Mouse (Mus musculus) kidney, embryonic 16.5 days (tissue): ENCODE results near the gene Lepr. TPM values are rescaled to one million over a fixed set of nuclear protein-coding genes. Genes with fewer than 3 reads are reported as not detected.

ENCODE experiments used
- ATAC-seq: fragments of 200-750 bp; cut with Nextera tagmentation; 2 replicates; pipeline ENCODE4 v1.8.0; 2017; ENCODE audit warnings: moderate TSS enrichment; ENCODE audit not compliant: low FRiP score, low TSS enrichment
- H3K27ac ChIP-seq: fragments of 300-500 bp; sonication (generic); 2 replicates; pipeline ENCODE4 v1.5.1; 2014; ENCODE audit warnings: low read length
- H3K27me3 ChIP-seq: fragments of 300-500 bp; sonication (generic); 2 replicates; pipeline ENCODE4 v1.6.1; 2014; ENCODE audit warnings: low read length, control low read depth, mixed read lengths; ENCODE audit not compliant: insufficient read depth
- H3K36me3 ChIP-seq: fragments of 300-500 bp; sonication (generic); 2 replicates; pipeline ENCODE4 v1.6.1; 2014; ENCODE audit warnings: low read length, control low read depth, mixed read lengths; ENCODE audit not compliant: insufficient read depth
- H3K4me1 ChIP-seq: fragments of 300-500 bp; sonication (generic); 2 replicates; pipeline ENCODE4 v1.6.1; 2014; ENCODE audit warnings: low read length, control low read depth, mixed read lengths; ENCODE audit not compliant: insufficient read depth
- H3K4me2 ChIP-seq: fragments of 300-500 bp; sonication (generic); replicated peaks from 2 replicates; pipeline ENCODE4 v1.6.1; 2014; ENCODE audit warnings: low read depth, low read length
- H3K4me3 ChIP-seq: fragments of 300-500 bp; sonication (generic); 2 replicates; pipeline ENCODE4 v1.5.1; 2014; ENCODE audit warnings: mild to moderate bottlenecking, low read length
- H3K9ac ChIP-seq: fragments of 300-500 bp; sonication (generic); replicated peaks from 2 replicates; pipeline ENCODE4 v1.6.1; 2014; ENCODE audit warnings: low read length
- H3K9me3 ChIP-seq: fragments of 300-500 bp; sonication (generic); 2 replicates; pipeline ENCODE4 v1.6.1; 2016; ENCODE audit warnings: low read length, control low read depth
- WGBS: fragments of 180-500 bp; shearing (Covaris S2); extraction: QIAGEN DNeasy Blood & Tissue Kit; methylation state at CpG from one replicate; pipeline ENCODE4 v1.1.7; 2014; 5-methylcytosine and 5-hydroxymethylcytosine counted together
- polyA plus RNA-seq: library from polyadenylated mRNA; unstranded; fragments of >200 nt; fragmentation: Nextera tagmentation; extraction: Ambion mirVana; gene quantifications from 2 replicates; pipeline ENCODE4 v1.2.1, GENCODE M21; 2015

The Lepr gene
- polyA plus RNA-seq = 5.5 TPM in 2 replicates

DNA sequence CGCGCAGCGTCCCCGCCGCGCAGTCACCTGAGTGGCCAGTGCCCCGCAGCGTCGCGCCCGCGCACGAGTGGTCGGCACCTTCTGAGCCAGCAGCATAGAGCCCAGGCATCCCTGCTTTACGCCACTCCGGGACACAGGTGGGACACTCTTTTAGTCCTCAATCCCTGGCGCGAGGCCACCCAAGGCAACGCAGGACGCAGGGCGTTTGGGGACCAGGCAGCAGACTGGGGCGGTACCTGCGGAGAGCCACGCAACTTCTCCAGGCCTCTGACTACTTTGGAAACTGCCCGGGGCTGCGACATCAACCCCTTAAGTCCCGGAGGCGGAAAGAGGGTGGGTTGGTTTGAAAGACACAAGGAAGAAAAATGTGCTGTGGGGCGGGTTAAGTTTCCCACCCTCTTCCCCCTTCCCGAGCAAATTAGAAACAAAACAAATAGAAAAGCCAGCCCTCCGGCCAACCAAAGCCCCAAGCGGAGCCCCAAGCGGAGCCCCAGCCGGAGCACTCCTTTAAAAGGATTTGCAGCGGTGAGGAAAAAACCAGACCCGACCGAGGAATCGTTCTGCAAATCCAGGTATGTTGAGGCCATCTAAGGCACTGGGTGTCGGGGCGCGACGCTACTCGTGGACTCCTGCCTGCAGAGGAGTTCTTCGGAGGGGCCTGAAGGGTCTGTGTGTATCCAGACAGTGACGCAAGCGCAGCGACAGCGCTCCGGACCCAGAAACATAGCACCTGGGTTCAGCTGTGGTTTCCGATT is at the start of gene Lepr:
Gene Lepr, plus strand, starts transcription at position 38 of the 755 bp plus-strand sequence.
- Histone ChIP-seq H3K36me3 (no peaks in the 10 kb centered on the region), H3K27ac (no peak within 1 kb of the TSS), H3K9me3 (no peaks in the 10 kb centered on the region), H3K4me2 (peak within 1 kb of the TSS; percentile 95), H3K4me3 (peak within 1 kb of the TSS; percentile 57), H3K27me3 (peaks cover 11% of the 10 kb centered on the region), H3K4me1 (peaks cover 5% of the 10 kb centered on the region; the same call in 1 of the 2 replicates), H3K9ac (peak within 1 kb of the TSS; percentile 64)
- peak; percentile 67; the same call in 1 of the 2 replicates for ATAC-seq
- under 1% methylated on average over 50 of the region's 50 CpGs for WGBS

DNA sequence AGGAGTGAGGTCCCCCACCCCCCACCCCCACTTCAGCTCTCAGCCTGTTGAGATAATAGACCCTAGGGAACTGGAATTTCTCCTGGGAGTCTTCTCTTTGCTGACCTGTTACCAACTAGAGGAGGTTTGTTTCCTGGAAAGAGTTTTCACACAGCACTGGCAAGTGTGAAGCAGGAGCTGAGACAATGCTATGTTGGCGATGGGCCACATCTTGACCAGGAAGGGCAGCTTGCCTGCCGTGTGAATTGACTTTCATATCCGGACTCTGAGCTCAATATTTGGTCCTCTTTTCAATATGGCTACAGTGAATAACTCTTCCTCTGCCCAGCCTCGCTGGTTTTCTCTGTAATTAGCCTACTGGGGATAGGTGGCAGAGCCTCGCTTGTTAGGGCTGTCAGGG is 48.0 kb upstream of the Lepr start:
- H3K4me3 ChIP-seq = no peak overlapping the region
- no peak for ATAC-seq
- H3K4me1 ChIP-seq = no peaks in the 10 kb centered on the region
- H3K9ac ChIP-seq = no peak overlapping the region
- WGBS = 68% methylated on average over 5 of the region's 5 CpGs
- no peak overlapping the region for H3K4me2 ChIP-seq
- H3K9me3 ChIP-seq = no peaks in the 10 kb centered on the region; the same call in 1 of the 2 replicates
- H3K27ac ChIP-seq = no peak overlapping the region
- H3K27me3 ChIP-seq = no peaks in the 10 kb centered on the region
- H3K36me3 ChIP-seq = no peaks in the 10 kb centered on the region

DNA sequence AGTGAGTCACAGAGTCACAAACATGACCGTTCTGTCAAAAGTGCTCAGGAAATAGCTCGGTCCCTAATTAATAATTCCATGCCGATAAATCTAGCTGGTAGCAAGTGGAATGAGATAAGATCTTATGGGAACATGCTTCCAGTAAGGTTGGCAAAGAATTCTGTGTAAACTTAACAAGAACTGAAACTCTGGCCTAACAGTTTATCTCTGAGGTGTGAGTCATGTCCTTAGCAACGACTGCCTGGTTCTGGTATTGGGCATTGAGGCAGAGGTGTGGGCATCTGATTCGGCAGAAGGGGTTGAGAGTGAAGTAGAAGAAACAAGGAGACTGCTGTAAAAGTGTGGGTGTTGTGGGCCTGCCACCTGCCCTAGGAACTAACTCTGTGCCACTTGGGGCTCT is 47.4 kb upstream of the Lepr start:
- no peak overlapping the region for H3K27ac ChIP-seq
- H3K4me3 ChIP-seq = no peak overlapping the region
- no peak overlapping the region for H3K9ac ChIP-seq
- no peak overlapping the region for H3K4me2 ChIP-seq
- no peak for ATAC-seq
- no peaks in the 10 kb centered on the region for H3K36me3 ChIP-seq
- no peaks in the 10 kb centered on the region; the same call in 1 of the 2 replicates for H3K9me3 ChIP-seq
- 70% methylated on average over 5 of the region's 5 CpGs for WGBS
- no peaks in the 10 kb centered on the region for H3K4me1 ChIP-seq
- H3K27me3 ChIP-seq = no peaks in the 10 kb centered on the region

DNA sequence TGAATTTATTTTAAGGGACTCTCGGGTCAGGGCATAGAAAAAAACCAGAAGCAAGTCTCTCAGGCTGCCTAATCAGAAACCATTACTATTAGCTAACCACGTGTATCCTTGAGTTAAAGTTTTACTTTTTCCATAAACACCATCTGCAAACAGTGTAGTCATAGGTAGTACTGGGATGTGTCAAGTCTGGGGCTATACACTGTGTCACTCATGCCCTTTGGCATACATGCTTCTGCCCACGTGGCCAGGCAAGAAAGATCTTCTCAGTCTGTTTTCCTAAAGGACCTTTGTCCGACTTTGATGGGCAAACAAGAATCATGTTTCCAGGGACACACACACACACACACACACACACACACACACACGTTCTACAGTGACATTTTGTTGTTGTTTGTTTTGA is 42.4 kb upstream of the Lepr start:
- Histone ChIP-seq H3K4me2 (no peak overlapping the region), H3K27ac (no peak overlapping the region), H3K4me1 (no peaks in the 10 kb centered on the region), H3K36me3 (no peaks in the 10 kb centered on the region), H3K9ac (no peak overlapping the region), H3K9me3 (no peaks in the 10 kb centered on the region), H3K27me3 (no peaks in the 10 kb centered on the region), H3K4me3 (no peak overlapping the region)
- no peak for ATAC-seq
- WGBS = 59% methylated on average over 5 of the region's 5 CpGs

DNA sequence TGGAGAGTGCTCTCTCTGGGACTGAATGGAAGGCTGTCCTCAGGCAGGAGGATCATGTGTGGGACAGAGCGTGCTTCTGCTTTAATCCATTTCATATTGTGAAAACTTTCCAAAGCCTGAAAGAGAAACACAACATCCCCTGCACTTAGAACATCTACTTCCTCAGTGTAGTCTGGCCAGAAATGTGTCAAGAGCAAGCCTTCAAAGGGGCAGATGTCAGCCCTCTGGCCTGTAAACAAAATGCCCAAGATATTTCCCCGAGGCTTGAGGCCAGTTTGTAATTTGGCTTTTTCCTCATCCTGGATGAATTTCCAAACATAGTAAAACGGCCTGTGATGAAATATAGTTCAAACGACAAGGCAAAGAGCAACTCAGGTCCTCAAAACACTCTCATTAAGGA is 41.5 kb upstream of the Lepr start:
- Histone ChIP-seq H3K27ac (no peak overlapping the region), H3K9ac (no peak overlapping the region), H3K4me2 (no peak overlapping the region), H3K4me1 (no peaks in the 10 kb centered on the region), H3K4me3 (no peak overlapping the region), H3K27me3 (no peaks in the 10 kb centered on the region), H3K36me3 (no peaks in the 10 kb centered on the region), H3K9me3 (no peaks in the 10 kb centered on the region)
- ATAC-seq = peak; percentile 46; the same call in 1 of the 2 replicates
- WGBS = 46% methylated on average over 4 of the region's 4 CpGs

DNA sequence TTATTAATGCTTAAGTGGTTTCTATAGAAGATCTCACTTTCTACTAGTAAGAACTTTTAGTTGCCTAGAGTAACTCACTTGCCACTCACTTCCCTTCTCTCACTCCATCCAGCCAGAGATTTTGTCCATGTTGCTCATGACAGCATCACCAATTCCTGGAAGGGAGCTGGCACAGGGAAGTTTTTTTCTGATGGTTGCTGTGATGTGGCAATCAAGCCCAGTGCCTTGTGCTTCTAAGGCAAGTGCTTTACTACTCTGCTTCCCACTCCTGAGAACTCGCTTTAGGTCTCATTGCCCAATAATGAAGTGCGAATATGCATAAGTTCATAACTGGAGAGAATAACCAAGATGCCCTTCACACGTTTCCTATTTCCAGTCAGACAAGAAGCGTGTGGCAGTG is 34.6 kb upstream of the Lepr start:
- no peak overlapping the region for H3K9ac ChIP-seq
- H3K9me3 ChIP-seq = no peaks in the 10 kb centered on the region
- 91% methylated on average over 4 of the region's 4 CpGs for WGBS
- no peaks in the 10 kb centered on the region for H3K4me1 ChIP-seq
- no peak for ATAC-seq
- no peak overlapping the region for H3K4me2 ChIP-seq
- H3K36me3 ChIP-seq = no peaks in the 10 kb centered on the region
- no peaks in the 10 kb centered on the region for H3K27me3 ChIP-seq
- H3K27ac ChIP-seq = no peak overlapping the region
- H3K4me3 ChIP-seq = no peak overlapping the region

DNA sequence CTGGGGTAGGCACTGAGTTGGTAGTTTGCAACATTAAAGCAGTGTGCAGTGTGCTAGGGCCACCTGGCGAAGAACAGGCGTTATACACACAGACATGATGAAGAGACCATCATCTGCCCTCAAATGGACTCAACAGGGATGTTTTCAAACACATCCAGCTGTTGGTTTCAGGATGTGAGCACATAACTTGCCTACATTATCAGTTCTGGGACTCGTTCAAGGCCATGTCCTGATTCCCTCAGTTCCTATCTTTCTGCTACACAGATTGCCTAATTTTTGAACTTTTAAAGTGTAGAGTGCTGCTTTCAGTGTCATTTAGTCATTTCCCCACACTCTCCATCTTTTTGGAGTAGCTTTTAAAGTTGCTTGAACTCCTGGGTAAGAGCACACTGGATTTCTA is 34.1 kb upstream of the Lepr start:
- Histone ChIP-seq H3K4me2 (no peak overlapping the region), H3K36me3 (no peaks in the 10 kb centered on the region), H3K27me3 (no peaks in the 10 kb centered on the region), H3K4me3 (no peak overlapping the region), H3K27ac (no peak overlapping the region), H3K9ac (no peak overlapping the region), H3K9me3 (no peaks in the 10 kb centered on the region), H3K4me1 (no peaks in the 10 kb centered on the region)
- WGBS = 91% methylated on average over 3 of the region's 3 CpGs
- ATAC-seq = no peak

DNA sequence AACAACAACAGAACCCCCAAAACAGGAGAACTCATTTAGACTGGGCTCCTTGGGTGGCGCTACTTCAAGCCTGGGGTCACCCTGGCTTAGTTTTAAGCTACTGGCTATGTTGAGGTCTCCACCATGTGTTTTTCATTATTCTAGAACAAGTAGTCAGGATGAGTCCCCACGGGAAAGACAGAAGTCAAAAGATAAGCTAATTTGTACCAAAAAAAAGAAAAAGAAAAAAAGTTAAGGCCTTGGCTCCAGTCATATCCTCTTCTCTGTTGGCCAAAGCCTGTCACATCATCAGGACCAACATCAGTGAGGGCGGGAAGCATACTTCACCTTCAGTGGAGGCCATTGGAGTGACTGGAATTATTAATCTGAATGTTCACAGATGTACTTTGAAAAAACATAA is 32.4 kb upstream of the Lepr start:
- Histone ChIP-seq H3K4me1 (no peaks in the 10 kb centered on the region), H3K27me3 (no peaks in the 10 kb centered on the region), H3K27ac (no peak overlapping the region), H3K9me3 (no peaks in the 10 kb centered on the region), H3K4me2 (no peak overlapping the region), H3K36me3 (no peaks in the 10 kb centered on the region), H3K9ac (no peak overlapping the region), H3K4me3 (no peak overlapping the region)
- no peak for ATAC-seq
- 82% methylated on average over 3 of the region's 3 CpGs for WGBS

DNA sequence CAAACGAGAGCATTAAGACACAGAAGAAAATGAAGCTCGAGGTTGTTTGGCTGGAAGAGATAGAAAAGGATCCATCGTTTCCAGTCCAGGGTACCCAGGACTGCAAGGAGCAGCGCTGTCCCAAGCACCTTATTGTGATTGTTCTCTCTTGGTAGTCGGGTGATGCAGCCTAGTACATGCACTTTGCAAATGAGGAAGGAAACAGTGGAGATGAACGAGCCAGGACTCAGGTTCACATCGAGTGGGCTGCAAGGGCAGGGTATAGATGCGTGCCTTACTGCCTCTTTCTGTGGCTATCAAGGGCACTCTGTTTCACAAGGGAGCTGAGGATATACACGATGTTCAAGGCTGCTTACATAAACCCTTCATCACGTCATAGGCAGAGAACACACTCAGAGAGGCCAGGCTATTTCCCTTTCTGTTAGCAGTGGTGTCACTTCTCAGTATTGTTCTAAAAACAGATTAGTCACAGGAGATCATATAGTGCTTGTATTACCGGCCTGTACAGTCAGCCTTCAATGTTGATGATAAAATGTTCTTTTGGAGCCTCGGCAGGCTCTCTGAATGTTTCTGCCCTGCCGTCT is 30.9 kb upstream of the Lepr start:
- no peaks in the 10 kb centered on the region for H3K4me1 ChIP-seq
- ATAC-seq = no peak
- no peak overlapping the region for H3K9ac ChIP-seq
- no peak overlapping the region for H3K27ac ChIP-seq
- no peaks in the 10 kb centered on the region for H3K36me3 ChIP-seq
- H3K27me3 ChIP-seq = no peaks in the 10 kb centered on the region
- H3K4me3 ChIP-seq = no peak overlapping the region
- 81% methylated on average over 13 of the region's 13 CpGs for WGBS
- no peak overlapping the region for H3K4me2 ChIP-seq
- H3K9me3 ChIP-seq = no peaks in the 10 kb centered on the region

DNA sequence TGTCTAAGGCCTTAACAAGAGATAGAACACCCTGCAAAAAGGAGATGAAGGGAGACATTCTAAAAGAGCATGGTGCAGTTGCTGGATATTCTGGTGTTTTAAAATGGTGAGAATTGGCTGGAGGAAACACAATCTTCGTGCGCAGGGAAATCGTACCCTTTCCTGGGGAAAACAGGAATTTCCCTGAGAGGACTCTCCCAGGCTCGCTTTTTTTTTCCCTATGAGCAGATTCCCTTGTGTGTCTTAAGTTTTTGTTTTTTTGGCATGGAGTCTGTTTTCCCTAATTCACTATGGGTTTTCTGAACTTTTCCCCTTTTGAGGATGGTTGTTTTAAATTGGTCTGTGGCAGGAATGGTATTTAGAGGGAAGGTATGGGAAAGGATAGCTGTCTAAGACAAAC is 28.0 kb upstream of the Lepr start:
- Histone ChIP-seq H3K4me1 (no peaks in the 10 kb centered on the region), H3K9me3 (no peaks in the 10 kb centered on the region), H3K27ac (no peak overlapping the region), H3K4me3 (no peak overlapping the region), H3K4me2 (no peak overlapping the region), H3K27me3 (no peaks in the 10 kb centered on the region), H3K36me3 (no peaks in the 10 kb centered on the region), H3K9ac (no peak overlapping the region)
- ATAC-seq = no peak
- 70% methylated on average over 4 of the region's 4 CpGs for WGBS
